Mouse (Mus musculus): ENCODE results near the gene Tnfsf11.

Tnfsf11 gene

DNA sequence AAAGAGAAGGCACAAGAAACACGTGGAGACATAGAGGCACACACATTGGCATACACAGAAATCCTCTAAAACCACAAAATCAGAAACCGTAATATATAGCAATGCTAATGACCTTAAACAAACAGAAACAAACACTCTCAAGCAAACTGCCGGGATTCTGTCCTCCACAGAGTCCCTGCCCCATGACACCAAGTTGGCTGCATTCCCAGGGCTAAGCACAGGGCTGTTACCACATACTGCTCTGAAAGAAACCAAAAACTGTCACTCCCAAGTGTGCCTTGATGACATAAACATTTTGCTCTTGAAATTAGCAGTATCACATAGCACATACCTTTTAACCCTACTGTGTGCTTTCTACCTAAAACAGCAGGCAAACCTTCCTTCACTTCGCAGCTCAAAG is 71.7 kb downstream of the Tnfsf11 start:
- ChIA-PET CTCF (interaction anchor here in 1 of 4 experiments (0.6 kb wide), 1 partner anchor 115 kb away, joined by 3 read pairs; no protein-coding TSS in a partner anchor), POLR2A (no interaction called here)

DNA sequence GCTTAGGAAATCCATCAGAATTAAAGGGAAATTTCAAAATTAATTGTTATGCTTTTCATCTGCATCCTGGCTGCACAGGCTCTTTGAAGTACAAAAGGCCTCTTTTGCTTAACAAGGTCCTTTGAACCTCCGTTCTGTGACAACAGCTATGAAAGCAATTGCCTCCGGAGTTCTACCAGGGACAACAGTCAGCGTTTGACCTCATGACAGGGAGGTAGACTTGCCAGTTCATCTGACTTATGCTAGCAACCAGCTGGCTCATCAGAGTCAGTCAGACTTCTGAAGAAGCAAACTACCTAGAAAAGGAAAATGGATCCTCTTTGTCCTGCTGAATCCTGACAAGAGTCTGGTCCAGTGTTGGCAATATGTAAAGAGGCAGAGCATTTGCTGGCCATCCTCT is 72.5 kb downstream of the Tnfsf11 start:
- POLR2A ChIA-PET, result interaction anchor here in 3 of 4 experiments (0.5 to 1.3 kb wide), 4 partner anchors 9 to 636 kb away, joined by 3 to 4 read pairs (median 4); no protein-coding TSS in a partner anchor

DNA sequence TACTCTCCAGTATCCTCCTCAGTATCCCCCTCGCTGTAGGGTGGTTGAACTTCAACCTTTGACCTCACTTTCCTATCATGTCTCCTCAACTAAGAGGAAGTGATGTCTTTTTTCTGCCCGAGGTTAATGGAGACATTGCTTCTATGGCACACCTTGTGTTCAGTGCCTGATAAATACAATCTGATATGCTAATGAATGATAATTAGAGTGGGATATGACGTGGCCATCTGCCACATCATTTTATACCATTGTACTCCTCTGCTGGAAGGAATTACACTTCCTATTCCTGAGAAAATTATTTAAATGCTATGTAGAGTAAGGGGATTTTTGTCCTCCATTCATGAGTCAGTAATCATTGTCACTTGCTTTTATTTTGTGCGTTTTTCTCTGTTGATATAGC is 78.8 kb downstream of the Tnfsf11 start:
- ChIA-PET POLR2A (no interaction called here), CTCF (no interaction called here)

More for the DNA sequence above, 72.5 kb downstream of the Tnfsf11 start:
- CTCF ChIA-PET, result no interaction called here

Data from embryonic stem cell, embryonic (primary cell).